Mouse (Mus musculus) left cerebral cortex, adult 18-20 months (tissue): ENCODE data around the gene Cabp2. TPM values are rescaled to one million over a fixed set of nuclear protein-coding genes. Genes with fewer than 3 reads are reported as not detected.
"Not testable (repeated sequence)": the region's sequence is repeated elsewhere in the genome, so short reads cannot be mapped to it uniquely, and the experiment has no call there.

Experiments
- DNase-seq, 2 experiments: peaks; one replicate each; pipeline ENCODE4 v3.0.0; 2021 to 2022; ENCODE audit warnings: low spot score in 2 of 2, mixed read lengths in 1 of 2
- total RNA-seq, 2 experiments: library from RNA; stranded (reverse); gene quantifications; 2 replicates each; pipeline ENCODE4 v1.2.3; 2021

The Cabp2 gene
- total RNA-seq, 2 experiments from 2014 or later: not detected

- no peak for DNase-seq
Observed at GRCm38 (mm10) chr19:4122411-4123370, 41.3 kb downstream of the Cabp2 start.

GRCm38 (mm10) chr19:4124432-4124831 is 43.1 kb downstream of the Cabp2 start:
- no peak for DNase-seq

GRCm38 (mm10) chr19:4125268-4125667 is 43.9 kb downstream of the Cabp2 start:
- peak in 1 of 2 experiments; percentile 24 for DNase-seq

GRCm38 (mm10) chr19:4125741-4126696 is 44.6 kb downstream of the Cabp2 start, which contains the start of gene Aip:
Gene Aip (minus strand): TSS chr19:4125858.
- DNase-seq: peak; percentile 96 to 98

GRCm38 (mm10) chr19:4126759-4127495 is 45.5 kb downstream of the Cabp2 start:
- DNase-seq: no peak

- DNase-seq: no peak
Observed at GRCm38 (mm10) chr19:4129462-4129861, 48.1 kb downstream of the Cabp2 start.

- no peak for DNase-seq
Observed at GRCm38 (mm10) chr19:4130106-4130505, 48.7 kb downstream of the Cabp2 start.

GRCm38 (mm10) chr19:4131075-4131474 is 49.7 kb downstream of the Cabp2 start:
- DNase-seq: no peak

GRCm38 (mm10) chr19:4131768-4132167 is 50.4 kb downstream of the Cabp2 start:
- no peak for DNase-seq

GRCm38 (mm10) chr19:4134354-4134753 is 53.0 kb downstream of the Cabp2 start:
- no peak for DNase-seq

GRCm38 (mm10) chr19:4135229-4135962 is 54.0 kb downstream of the Cabp2 start:
- not testable (repeated sequence) for DNase-seq

GRCm38 (mm10) chr19:4135963-4136345 is 54.6 kb downstream of the Cabp2 start:
- DNase-seq: not testable (repeated sequence)

GRCm38 (mm10) chr19:4136463-4136862 is 55.1 kb downstream of the Cabp2 start:
- no peak for DNase-seq

Other genes with a start within 250 kb of the Cabp2 start
- gene Chka, start 229.8 kb upstream of the Cabp2 start, total RNA-seq: 10 to 100 TPM; 82.4 to 88.0 TPM
- 10 to 100 TPM; 22.4 to 23.0 TPM for gene Tcirg1, start 174.4 kb upstream of the Cabp2 start, total RNA-seq
- 100 to 1,000 TPM; 141 to 148 TPM for gene Ndufs8, start 168.8 kb upstream of the Cabp2 start, total RNA-seq
- 1 to 10 TPM; 3.0 to 4.2 TPM for gene Aldh3b1, start 151.8 kb upstream of the Cabp2 start, total RNA-seq
- gene Unc93b1, start 146.4 kb upstream of the Cabp2 start, total RNA-seq: 10 to 100 TPM; 14.6 to 16.6 TPM
- under 1 TPM in 1 of 2 experiments, not detected in 1; 0.23 TPM for gene Aldh3b3, start 122.9 kb upstream of the Cabp2 start, total RNA-seq
- 1 to 10 TPM; 1.1 to 1.3 TPM for gene Aldh3b2, start 109.2 kb upstream of the Cabp2 start, total RNA-seq
- gene Acy3, start 95.0 kb upstream of the Cabp2 start, total RNA-seq: 1 to 10 TPM; 2.6 to 5.2 TPM
- not detected for gene Tbx10, start 88.8 kb upstream of the Cabp2 start, total RNA-seq
- 10 to 100 TPM in 1 of 2 experiments, 1 to 10 TPM in 1; 8.9 to 10.8 TPM for gene Nudt8, start 81.0 kb upstream of the Cabp2 start, total RNA-seq
- gene Gm49405, start 81.0 kb upstream of the Cabp2 start, total RNA-seq: 1 to 10 TPM; 1.0 to 1.5 TPM
- gene Doc2g, start 78.3 kb upstream of the Cabp2 start, total RNA-seq: 1 to 10 TPM; 3.5 to 4.9 TPM
- 100 to 1,000 TPM; 265 to 266 TPM for gene Ndufv1, start 68.8 kb upstream of the Cabp2 start, total RNA-seq
- 100 to 1,000 TPM; 353 to 399 TPM for gene Gstp1, start 43.6 kb upstream of the Cabp2 start, total RNA-seq
- gene Gstp2, start 35.6 kb upstream of the Cabp2 start, total RNA-seq: 10 to 100 TPM; 40.5 to 55.2 TPM
- gene Gstp3, start 22.0 kb upstream of the Cabp2 start, total RNA-seq: not detected
- 10 to 100 TPM; 33.6 to 37.3 TPM for gene Cdk2ap2, start 15.6 kb downstream of the Cabp2 start, total RNA-seq
- 100 to 1,000 TPM; 210 to 214 TPM for gene Pitpnm1, start 18.4 kb downstream of the Cabp2 start, total RNA-seq
- gene Aip, start 44.3 kb downstream of the Cabp2 start, total RNA-seq: 100 to 1,000 TPM; 121 to 126 TPM
- gene Gpr152, start 58.2 kb downstream of the Cabp2 start, total RNA-seq: under 1 TPM; 0.12 TPM
- gene Cabp4, start 62.5 kb downstream of the Cabp2 start, total RNA-seq: under 1 TPM; 0.26 to 0.63 TPM
- gene Coro1b, start 67.0 kb downstream of the Cabp2 start, total RNA-seq: 10 to 100 TPM; 77.9 to 81.3 TPM
- gene Ptprcap, start 72.0 kb downstream of the Cabp2 start, total RNA-seq: 1 to 10 TPM; 1.3 to 2.3 TPM
- gene Rps6kb2, start 81.8 kb downstream of the Cabp2 start, total RNA-seq: 10 to 100 TPM; 32.5 to 34.5 TPM
- gene Carns1, start 93.9 kb downstream of the Cabp2 start, total RNA-seq: 1 to 10 TPM; 5.1 to 9.2 TPM
- 1 to 10 TPM; 1.0 to 1.1 TPM for gene Tbc1d10c, start 109.7 kb downstream of the Cabp2 start, total RNA-seq
- gene Ppp1ca, start 110.5 kb downstream of the Cabp2 start, total RNA-seq: 100 to 1,000 TPM; 303 to 333 TPM
- gene Rad9a, start 120.1 kb downstream of the Cabp2 start, total RNA-seq: 10 to 100 TPM in 1 of 2 experiments, 1 to 10 TPM in 1; 7.2 to 10.1 TPM
- gene Clcf1, start 132.7 kb downstream of the Cabp2 start, total RNA-seq: 1 to 10 TPM; 1.5 to 1.9 TPM
- not detected for gene AC109138.7, start 132.8 kb downstream of the Cabp2 start, total RNA-seq
- gene Pold4, start 150.3 kb downstream of the Cabp2 start, total RNA-seq: 10 to 100 TPM; 13.4 to 18.2 TPM
- 10 to 100 TPM; 49.2 to 52.4 TPM for gene Ssh3, start 187.6 kb downstream of the Cabp2 start, total RNA-seq
- gene Ankrd13d, start 201.6 kb downstream of the Cabp2 start, total RNA-seq: 10 to 100 TPM; 67.2 to 71.2 TPM
- 100 to 1,000 TPM; 224 to 230 TPM for gene Grk2, start 224.6 kb downstream of the Cabp2 start, total RNA-seq